Comparison of ENCODE assay signal across 20 mouse cellular contexts in genomic region chr9:106039915-106040659, GRCm38 (mm10). TPM values are rescaled to one million over a fixed set of nuclear protein-coding genes. Genes with fewer than 3 reads are reported as not detected.
A peak's percentile ranks its signal among the peaks of the same experiment; 100 is the strongest.
DNase-seq lines count a peak whose midpoint lies in the region; TF ChIP-seq lines count a peak whose summit lies in the region.
"Had no signal": no experiment of that assay in that cellular context is flagged by ENCODE, and none has a peak within 500 bp of the region (broad histone marks: within the 10 kb centered on the region; RNA-seq: fewer than 3 reads in every experiment).

No protein-coding gene starts in this region.

- no peaks in the 10 kb centered on the region for H3K9me3 ChIP-seq in ES-E14 (ENCODE audit: control insufficient read depth, insufficient read depth, low read depth, low read length)
- H3K9me3 ChIP-seq: embryonic facial prominence, embryonic 15.5 days; forebrain, embryonic 10.5 days; midbrain, embryonic 10.5 days had no signal

- peak overlapping the region in 1 of 2 experiments; percentile 8; a peak in 1 of 4 replicates for H3K4me3 ChIP-seq in ES-E14 (ENCODE audit: insufficient read depth in 1 of 2, low read depth in 1 of 2, low read length in 2 of 2, poor library complexity in 1 of 2, severe bottlenecking in 1 of 2)
- H3K4me3 ChIP-seq: embryonic facial prominence, embryonic 15.5 days; forebrain, embryonic 10.5 days; midbrain, embryonic 10.5 days had no signal

- no peaks in the 10 kb centered on the region for H3K36me3 ChIP-seq in ES-E14 (ENCODE audit: control insufficient read depth, insufficient read depth, low read length, poor library complexity, severe bottlenecking)
- H3K36me3 ChIP-seq: embryonic facial prominence, embryonic 15.5 days; forebrain, embryonic 10.5 days; midbrain, embryonic 10.5 days had no signal

- H3K4me1 ChIP-seq in ES-E14 (ENCODE audit: control insufficient read depth in 2 of 2, insufficient read depth in 2 of 2, low read length in 2 of 2, poor library complexity in 1 of 2), result no peaks in the 10 kb centered on the region
- H3K4me1 ChIP-seq: embryonic facial prominence, embryonic 15.5 days had no signal

- DNase-seq in cerebellum, postnatal 10 days, result peak; percentile 33 to 34
- DNase-seq in cerebellum, adult 9-10 months, result no peak
- DNase-seq in kidney, postnatal 4 days, result peak; percentile 22 to 25
- DNase-seq in kidney, postnatal 36 days, result no peak
- peak; percentile 16 to 28 for DNase-seq in lung, postnatal 4 days
- no peak for DNase-seq in lung, postnatal 14 days
- DNase-seq in ES-E14 (ENCODE audit: low read depth, low spot score), result peak; percentile 56
- DNase-seq in spleen, postnatal 14 days (ENCODE audit: low spot score in 2 of 2), result no peak
- DNase-seq: cerebellum, adult 11 months; gastrocnemius, postnatal 36 days; kidney, adult 2 months; kidney, postnatal 14 days had no signal

- in situ Hi-C loops in ES-E14 (cut with MboI; ENCODE audit: low sequenced_read_pairs in 2 of 2, unreplicated experiment in 2 of 2), result loop anchor here in 1 of 2 experiments (25.0 kb wide), 1 partner anchor 353 kb away; no protein-coding TSS in a partner anchor

- H3K9ac ChIP-seq in ES-E14 (ENCODE audit: insufficient read depth, low read depth, low read length, poor library complexity, severe bottlenecking), result no peak overlapping the region
- H3K9ac ChIP-seq: embryonic facial prominence, embryonic 15.5 days had no signal

- H3K27ac ChIP-seq in ES-E14 (ENCODE audit: insufficient read depth, low read depth, low read length, poor library complexity, severe bottlenecking), result no peak overlapping the region
- H3K27ac ChIP-seq: embryonic facial prominence, embryonic 15.5 days; forebrain, embryonic 10.5 days; hindbrain, postnatal 0 days; midbrain, embryonic 10.5 days had no signal

TF ChIP-seq in ES-E14, 5 proteins besides CTCF, POLR2A, EP300 and RAD21:
- no peak for TF ChIP-seq CHD2 (IDR thresholded peaks at IDR 0.05; ENCODE audit: low read depth, low read length)
- TF ChIP-seq HCFC1 (IDR thresholded peaks at IDR 0.05; ENCODE audit: borderline replicate concordance, insufficient read depth, low read length), result no peak
- no peak for TF ChIP-seq ZNF384 (IDR thresholded peaks at IDR 0.05; ENCODE audit: low read depth, low read length)
- no peak for TF ChIP-seq ZC3H11A (IDR thresholded peaks at IDR 0.05; ENCODE audit: borderline replicate concordance, low read depth, low read length)
- TF ChIP-seq MAFK (IDR thresholded peaks at IDR 0.05; ENCODE audit: insufficient read depth, low read depth, low read length), result no peak

RNA-seq across cellular contexts. Expression of gene Col6a4, which starts 56.5 kb away (rescaled TPM):
- 3.9 and 7.9 TPM in 2 replicates for total RNA-seq in ES-E14 (2012; rRNA removed)
- total RNA-seq: common myeloid progenitor, adult 5-6 weeks; gastrocnemius, postnatal 36 days; heart, postnatal 25 days; liver, adult 2 months; monocyte, adult 5-6 weeks had no signal

Comparison
In these comparisons a context has a peak if more than half of its experiments do, and no peak if none do; other contexts are left out.
1. DNase-seq: peak in cerebellum, postnatal 10 days (2 of 2), kidney, postnatal 4 days (2 of 2), lung, postnatal 4 days (2 of 2) and ES-E14 (single experiment); none in cerebellum, adult 9-10 months (single experiment), kidney, postnatal 36 days (0 of 2), lung, postnatal 14 days (single experiment) and spleen, postnatal 14 days (0 of 2).